Mouse (Mus musculus) ES-E14 (cell line): ENCODE measurements around the gene Eci1.

ENCODE experiments used
- CHD2 ChIP-seq: IDR thresholded peaks from 2 replicates; pipeline ENCODE4 v1.6.1; 2014; ENCODE audit warnings: mild to moderate bottlenecking, low read depth, low read length, inconsistent platforms
- ZNF384 ChIP-seq: IDR thresholded peaks from 2 replicates; pipeline ENCODE4 v1.6.1; 2012; ENCODE audit warnings: low read depth, low read length, inconsistent platforms

GRCm38 (mm10) chr17:24429201-24429983 is 3.0 kb downstream of the Eci1 start:
- no peak for TF ChIP-seq ZNF384
- no peak for TF ChIP-seq CHD2
